Mouse (Mus musculus): Measurements from ENCODE around the gene Pir.

DNA sequence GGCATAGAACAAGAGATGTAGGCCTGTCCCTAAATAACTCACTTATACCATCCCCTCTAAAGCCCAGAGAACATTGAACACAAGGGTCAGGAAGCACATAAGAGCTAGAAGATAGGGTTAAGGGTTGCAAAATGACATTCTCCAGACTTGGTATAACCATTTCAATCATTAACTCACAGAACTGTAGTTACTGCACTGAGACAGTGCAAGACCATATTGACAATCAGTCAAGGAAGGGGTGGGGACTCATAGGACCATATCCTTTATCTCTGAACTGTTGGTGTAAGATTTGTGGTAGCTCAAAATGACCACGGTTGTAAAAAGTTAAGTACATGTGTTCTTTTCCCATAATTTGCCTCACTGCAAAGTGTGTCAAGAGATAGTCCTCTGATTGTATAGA, 141.4 kb downstream of the Pir start:
- TF ChIP-seq CTCF (IDR thresholded peaks at IDR 0.05; ENCODE audit: low read depth, low read length) (no peak), POLR2A (IDR thresholded peaks at IDR 0.05; ENCODE audit: borderline replicate concordance, low read depth, low read length) (no peak)

Data from bone marrow macrophage, adult 2 months (primary cell).